Mouse (Mus musculus) liver, embryonic 14.5 days (tissue): ENCODE data around the gene Xpa. TPM values are rescaled to one million over a fixed set of nuclear protein-coding genes. Genes with fewer than 3 reads are reported as not detected.
"Not testable (repeated sequence)": the region's sequence is repeated elsewhere in the genome, so short reads cannot be mapped to it uniquely, and the experiment has no call there.

Experiments
- ATAC-seq: fragments of 200-750 bp; cut with Nextera tagmentation; 2 replicates; pipeline ENCODE4 v1.8.0; 2017; ENCODE audit warnings: moderate number of reproducible peaks, mild to moderate bottlenecking, moderate library complexity; ENCODE audit not compliant: insufficient read depth
- DNase-seq, 3 experiments: peaks; one replicate each; pipeline ENCODE4 v3.0.0-alpha.2; 2012 to 2013; ENCODE audit warnings: low read depth in 3 of 3, low spot score in 3 of 3
- H3K27ac ChIP-seq: fragments of 300-500 bp; sonication (generic); 2 replicates; pipeline ENCODE4 v1.5.1; 2014; ENCODE audit warnings: moderate library complexity, mild to moderate bottlenecking, control low read depth, inconsistent platforms
- H3K27me3 ChIP-seq: fragments of 300-500 bp; sonication (generic); 2 replicates; pipeline ENCODE4 v1.6.1; 2014; ENCODE audit warnings: mild to moderate bottlenecking, low read length, moderate library complexity; ENCODE audit not compliant: control insufficient read depth, insufficient read depth
- H3K36me3 ChIP-seq: fragments of 300-500 bp; sonication (generic); replicated peaks from 2 replicates; pipeline ENCODE4 v1.6.1; 2014; ENCODE audit warnings: low read depth; ENCODE audit not compliant: control insufficient read depth, insufficient read depth
- H3K4me1 ChIP-seq, 2 experiments: fragments of 200-500 bp in 1 of 2; fragments of 300-500 bp in 1 of 2; sonication (generic) in 1 of 2; replicated peaks; 2 replicates each; pipeline ENCODE4 v1.6.1; 2012 to 2014; ENCODE audit warnings: antibody characterized with exemption in 1 of 2, inconsistent platforms in 1 of 2, low read length in 1 of 2; ENCODE audit not compliant: control insufficient read depth in 2 of 2, insufficient read depth in 2 of 2
- H3K4me2 ChIP-seq: fragments of 300-500 bp; sonication (generic); 2 replicates; pipeline ENCODE4 v1.6.1; 2014; ENCODE audit warnings: low read depth, mild to moderate bottlenecking, control low read depth, moderate library complexity
- H3K4me3 ChIP-seq, 2 experiments: fragments of 200-500 bp in 1 of 2; fragments of 300-500 bp in 1 of 2; sonication (generic) in 1 of 2; 2 replicates each; pipeline ENCODE4 v1.5.1; 2012 to 2014; ENCODE audit warnings: low read depth in 2 of 2, low read length in 2 of 2, mild to moderate bottlenecking in 2 of 2, control low read depth in 1 of 2, inconsistent platforms in 1 of 2, moderate library complexity in 1 of 2; ENCODE audit not compliant: insufficient read depth in 1 of 2
- H3K9ac ChIP-seq: fragments of 300-500 bp; sonication (generic); replicated peaks from 2 replicates; pipeline ENCODE4 v1.6.1; 2014; ENCODE audit warnings: mild to moderate bottlenecking, control low read depth, moderate library complexity
- H3K9me3 ChIP-seq: fragments of 300-500 bp; sonication (generic); 2 replicates; pipeline ENCODE4 v1.6.1; 2016; ENCODE audit warnings: low read length, mixed read lengths; ENCODE audit not compliant: control insufficient read depth
- CTCF ChIP-seq: IDR thresholded peaks from 2 replicates; pipeline ENCODE4 v1.5.1; 2016; ENCODE audit warnings: antibody characterized with exemption, low read depth, control low read depth
- EP300 ChIP-seq: IDR thresholded peaks from 2 replicates; pipeline ENCODE4 v1.6.1; 2016; ENCODE audit warnings: antibody characterized with exemption, low read depth
- WGBS: fragments of 180-500 bp; shearing (Covaris S2); extraction: QIAGEN DNeasy Blood & Tissue Kit; methylation state at CpG from one replicate; pipeline ENCODE4 v1.1.7; 2014; ENCODE audit not compliant: insufficient replicate concordance; 5-methylcytosine and 5-hydroxymethylcytosine counted together
- polyA plus RNA-seq, 2 experiments: library from polyadenylated mRNA; depleted of rRNA in 1 of 2; stranded (reverse) in 1 of 2; unstranded in 1 of 2; fragments of >200 nt; fragmentation: Nextera tagmentation in 1 of 2; extraction: Ambion mirVana in 1 of 2; gene quantifications; 2 replicates each; pipeline versions ENCODE4 v1.2.1 to v1.2.3; 2012 to 2014

The Xpa gene
- polyA plus RNA-seq, 2 experiments: 8.2 to 8.8 TPM

GRCm38 (mm10) chr4:46202562-46203126 is 6.5 kb upstream of the Xpa start:
- Histone ChIP-seq H3K9ac (no peak overlapping the region), H3K27me3 (peaks cover 9% of the 10 kb centered on the region), H3K9me3 (no peaks in the 10 kb centered on the region), H3K4me1 (no peaks in the 10 kb centered on the region), H3K36me3 (no peaks in the 10 kb centered on the region), H3K4me3 (no peak overlapping the region), H3K4me2 (no peak overlapping the region), H3K27ac (no peak overlapping the region)
- ATAC-seq: no peak
- TF ChIP-seq EP300: no peak
- TF ChIP-seq CTCF: no peak
- no peak for DNase-seq
- WGBS: 15% methylated on average over 23 of the region's 23 CpGs

- Histone ChIP-seq H3K4me2 (no peak overlapping the region), H3K27me3 (peaks cover 9% of the 10 kb centered on the region)
Observed at GRCm38 (mm10) chr4:46201834-46202561, 5.9 kb upstream of the Xpa start.

GRCm38 (mm10) chr4:46198064-46198463 is 2.0 kb upstream of the Xpa start:
- H3K4me3 ChIP-seq: no peak overlapping the region
- H3K4me1 ChIP-seq: peaks cover 0 to 7% of the 10 kb centered on the region in 2 experiments; a peak in 3 of 4 replicates
- no peak overlapping the region for H3K4me2 ChIP-seq
- H3K36me3 ChIP-seq: no peaks in the 10 kb centered on the region
- H3K9me3 ChIP-seq: no peaks in the 10 kb centered on the region
- DNase-seq (no peak), ATAC-seq (no peak)
- TF ChIP-seq EP300 (no peak), CTCF (no peak)
- no peak overlapping the region for H3K27ac ChIP-seq
- WGBS: 52% methylated on average over 5 of the region's 5 CpGs
- H3K27me3 ChIP-seq: peaks cover 6% of the 10 kb centered on the region
- no peak overlapping the region for H3K9ac ChIP-seq

More at GRCm38 (mm10) chr4:46201834-46202561, 5.9 kb upstream of the Xpa start:
- Histone ChIP-seq H3K27ac (no peak overlapping the region), H3K9ac (no peak overlapping the region), H3K36me3 (no peaks in the 10 kb centered on the region), H3K4me3 (no peak overlapping the region), H3K9me3 (no peaks in the 10 kb centered on the region), H3K4me1 (no peaks in the 10 kb centered on the region)
- ATAC-seq (no peak), DNase-seq (peak; percentile 26 to 51 (median 47))
- WGBS: 10% methylated on average over 7 of the region's 7 CpGs
- no peak for TF ChIP-seq EP300
- peak; percentile 82 for TF ChIP-seq CTCF

- peak overlapping the region; percentile 62 for H3K9ac ChIP-seq
- no peaks in the 10 kb centered on the region for H3K9me3 ChIP-seq
- ATAC-seq (peak; percentile 41), DNase-seq (no peak)
- peak overlapping the region; percentile 67 to 83 for H3K4me3 ChIP-seq
- no peaks in the 10 kb centered on the region for H3K27me3 ChIP-seq
- H3K36me3 ChIP-seq: no peaks in the 10 kb centered on the region
- peak overlapping the region; percentile 91 for H3K4me2 ChIP-seq
- WGBS: 41% methylated on average over 6 of the region's 6 CpGs
- TF ChIP-seq CTCF: 0 out of 2 replicates have a peak, but pooled peaks have one; percentile 4
- no peak for TF ChIP-seq EP300
- peaks cover 0 to 7% of the 10 kb centered on the region in 2 experiments; a peak in 3 of 4 replicates for H3K4me1 ChIP-seq
- peak overlapping the region; percentile 73 for H3K27ac ChIP-seq
Observed at GRCm38 (mm10) chr4:46196513-46196912, 402 bp upstream of the Xpa start.

- H3K4me1 ChIP-seq, H3K4me2 ChIP-seq, H3K27me3 ChIP-seq, H3K9me3 ChIP-seq, ATAC-seq, DNase-seq, H3K36me3 ChIP-seq, H3K4me3 ChIP-seq, H3K27ac ChIP-seq, H3K9ac ChIP-seq: not testable (repeated sequence)
- peak; percentile 48 for TF ChIP-seq CTCF
Observed at GRCm38 (mm10) chr4:46192011-46192410, 4.1 kb downstream of the Xpa start.
